Mouse (Mus musculus) spleen, embryonic (tissue): ENCODE measurements around the gene Gstm2.
"Not testable (repeated sequence)": the region's sequence is repeated elsewhere in the genome, so short reads cannot be mapped to it uniquely, and the experiment has no call there.

ENCODE experiments used
- CTCF ChIA-PET: fragments of 350-600 bp; sonication (Branson Sonifier 250); formaldehyde crosslinking; loops from one replicate; lab custom pipeline; 2022; lab: Charles Lee

Gstm2 gene

GRCm38 (mm10) chr3:107998591-107998990 lies 12.3 kb upstream of the Gstm2 start:
- CTCF ChIA-PET, result no interaction called here

GRCm38 (mm10) chr3:107996576-107996975 lies 10.3 kb upstream of the Gstm2 start:
- CTCF ChIA-PET, result no interaction called here

GRCm38 (mm10) chr3:107995974-107996373 lies 9.7 kb upstream of the Gstm2 start:
- CTCF ChIA-PET, result not testable (repeated sequence)

GRCm38 (mm10) chr3:107985141-107985540 lies 1.1 kb downstream of the Gstm2 start:
- CTCF ChIA-PET, result not testable (repeated sequence)

GRCm38 (mm10) chr3:107984471-107984870 lies 1.8 kb downstream of the Gstm2 start:
- CTCF ChIA-PET, result no interaction called here

- CTCF ChIA-PET, result no interaction called here
Observed at GRCm38 (mm10) chr3:107983771-107984170, 2.5 kb downstream of the Gstm2 start.

- CTCF ChIA-PET, result no interaction called here
Observed at GRCm38 (mm10) chr3:107982726-107983125, 3.5 kb downstream of the Gstm2 start.

GRCm38 (mm10) chr3:107981261-107981660 lies 5.0 kb downstream of the Gstm2 start:
- CTCF ChIA-PET, result no interaction called here

GRCm38 (mm10) chr3:107977691-107978090 lies 8.6 kb downstream of the Gstm2 start:
- CTCF ChIA-PET, result no interaction called here

- CTCF ChIA-PET, result no interaction called here
Observed at GRCm38 (mm10) chr3:107974237-107974636, 12.0 kb downstream of the Gstm2 start.

GRCm38 (mm10) chr3:107972070-107972469 lies 14.2 kb downstream of the Gstm2 start:
- CTCF ChIA-PET, result no interaction called here

GRCm38 (mm10) chr3:107971101-107971500 lies 15.2 kb downstream of the Gstm2 start:
- CTCF ChIA-PET, result not testable (repeated sequence)

GRCm38 (mm10) chr3:107968724-107969395 lies 17.4 kb downstream of the Gstm2 start, which contains the start of gene Gstm3:
Gene Gstm3, minus strand, starts transcription at chr3:107969283.
- CTCF ChIA-PET, result no interaction called here

- CTCF ChIA-PET, result no interaction called here
Observed at GRCm38 (mm10) chr3:107966631-107967030, 19.6 kb downstream of the Gstm2 start.

GRCm38 (mm10) chr3:107965592-107965991 lies 20.7 kb downstream of the Gstm2 start:
- CTCF ChIA-PET, result no interaction called here

GRCm38 (mm10) chr3:107964656-107965308 lies 21.5 kb downstream of the Gstm2 start:
- CTCF ChIA-PET, result no interaction called here

GRCm38 (mm10) chr3:107964026-107964425 lies 22.2 kb downstream of the Gstm2 start:
- CTCF ChIA-PET, result no interaction called here

- CTCF ChIA-PET, result interaction anchor here (0.6 kb wide), 1 partner anchor 162 kb away, joined by 7 read pairs; no protein-coding TSS in a partner anchor
Observed at GRCm38 (mm10) chr3:107955260-107955659, 31.0 kb downstream of the Gstm2 start.

GRCm38 (mm10) chr3:107953906-107954305 lies 32.3 kb downstream of the Gstm2 start:
- CTCF ChIA-PET, result interaction anchor here (0.5 kb wide), 1 partner anchor 202 kb away, joined by 3 read pairs; no protein-coding TSS in a partner anchor

GRCm38 (mm10) chr3:107953328-107953755 lies 32.9 kb downstream of the Gstm2 start:
- CTCF ChIA-PET, result no interaction called here

GRCm38 (mm10) chr3:107950531-107950930 lies 35.7 kb downstream of the Gstm2 start:
- CTCF ChIA-PET, result no interaction called here

GRCm38 (mm10) chr3:107949461-107949860 lies 36.8 kb downstream of the Gstm2 start:
- CTCF ChIA-PET, result not testable (repeated sequence)

- CTCF ChIA-PET, result no interaction called here
Observed at GRCm38 (mm10) chr3:107945729-107946128, 40.5 kb downstream of the Gstm2 start.
